Mouse (Mus musculus): ENCODE measurements around the gene Dennd2c.
A peak's percentile ranks its signal among the peaks of the same experiment; 100 is the strongest.
"Not testable (repeated sequence)": the region's sequence is repeated elsewhere in the genome, so short reads cannot be mapped to it uniquely, and the experiment has no call there.

The Dennd2c gene

DNA sequence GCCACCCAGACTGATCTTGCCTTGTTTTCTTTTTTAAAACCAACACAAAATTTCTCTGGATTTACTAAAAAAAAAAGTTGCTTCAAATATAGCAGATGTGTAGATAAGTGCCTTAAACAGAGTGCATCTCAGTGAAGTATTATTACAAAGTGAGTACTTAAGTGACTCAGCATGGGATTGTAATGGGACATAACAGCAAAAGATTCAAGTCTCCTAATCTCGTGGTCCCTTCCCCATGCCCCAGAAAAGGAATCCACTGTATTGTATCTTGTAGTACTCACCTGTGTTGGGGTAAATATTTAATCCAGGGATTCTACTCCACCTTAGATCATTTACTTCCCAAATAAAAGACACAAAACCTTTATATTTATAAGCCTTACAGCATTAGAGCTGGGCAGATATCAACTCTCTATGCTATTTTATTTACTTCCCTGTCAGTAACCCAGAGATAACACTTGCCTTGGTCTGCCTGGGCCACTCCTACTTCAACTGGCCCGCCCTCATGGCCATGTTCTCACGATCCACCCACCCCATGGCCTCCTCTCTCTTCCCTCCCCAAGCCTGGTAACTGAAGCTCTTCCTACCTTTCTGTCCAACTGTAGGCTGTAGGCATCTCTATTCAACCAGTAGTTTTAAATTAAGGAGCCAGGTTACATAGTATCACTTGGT is 57.0 kb downstream of the Dennd2c start:
- DNase-seq (ENCODE audit: low read depth, low spot score) = no peak

DNA sequence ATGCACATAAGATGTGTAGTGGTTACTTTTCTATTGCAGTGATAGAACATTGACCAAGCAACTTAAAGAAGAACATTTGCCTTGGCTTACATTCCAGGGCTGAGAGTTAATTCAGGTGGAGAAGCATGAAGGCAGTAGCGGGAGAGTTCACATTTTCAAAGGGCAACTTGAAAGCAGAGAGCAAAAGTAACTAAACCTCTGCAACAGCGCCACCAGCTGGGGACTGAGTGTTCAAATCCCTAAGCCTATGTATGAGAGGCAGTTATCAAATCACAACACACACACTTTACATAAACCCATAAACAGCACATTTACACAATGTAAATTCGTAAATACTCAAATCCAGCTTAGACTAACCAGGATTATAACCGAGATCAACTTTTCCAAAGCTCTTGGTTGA is 67.4 kb downstream of the Dennd2c start:
- peak; percentile 90 for DNase-seq (ENCODE audit: low read depth, low spot score)

DNA sequence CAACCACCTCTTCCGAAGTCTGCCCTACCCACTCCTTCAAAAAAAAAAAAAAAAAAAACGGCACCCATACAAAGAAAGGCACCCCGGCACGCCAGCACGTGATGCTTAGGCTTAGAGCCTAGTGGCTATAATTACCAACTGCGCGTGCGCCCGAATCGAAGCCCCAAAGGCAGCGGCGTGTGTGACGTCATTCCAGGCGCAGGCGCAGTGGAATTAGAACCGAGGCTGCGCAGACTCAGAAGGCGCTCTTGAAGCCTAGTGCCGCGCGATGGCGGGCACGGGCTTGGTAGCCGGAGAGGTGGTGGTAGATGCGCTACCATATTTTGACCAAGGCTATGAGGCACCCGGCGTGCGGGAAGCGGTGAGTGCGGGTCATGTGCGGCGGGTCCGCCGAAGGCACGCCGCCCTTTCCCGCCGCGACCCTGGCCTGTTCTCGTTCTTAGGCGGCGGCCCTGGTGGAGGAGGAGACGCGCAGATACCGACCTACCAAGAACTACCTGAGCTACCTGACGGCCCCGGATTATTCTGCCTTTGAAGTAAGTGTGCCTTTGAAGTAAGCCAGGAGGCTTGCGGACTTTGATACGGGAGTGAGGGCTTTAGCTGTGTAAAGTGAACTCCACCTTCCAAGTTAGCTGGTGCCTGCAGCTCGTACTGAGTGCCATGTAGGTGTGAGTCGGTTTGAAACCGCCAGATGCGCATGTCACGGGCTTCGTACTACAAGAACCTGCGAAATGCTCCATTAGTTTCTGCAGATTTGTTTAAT is 69.3 kb downstream of the Dennd2c start, which contains the start of gene Bcas2:
TSS of gene Bcas2 (plus strand) at position 151 of the 763 bp plus-strand sequence.
- DNase-seq (ENCODE audit: low read depth, low spot score) = peak; percentile 97

GRCm38 (mm10) chr3:103172615-103173014 is 70.2 kb downstream of the Dennd2c start:
- DNase-seq (ENCODE audit: low read depth, low spot score) = no peak

- no peak for DNase-seq (ENCODE audit: low read depth, low spot score)
Observed at GRCm38 (mm10) chr3:103176740-103177139, 74.3 kb downstream of the Dennd2c start.

DNA sequence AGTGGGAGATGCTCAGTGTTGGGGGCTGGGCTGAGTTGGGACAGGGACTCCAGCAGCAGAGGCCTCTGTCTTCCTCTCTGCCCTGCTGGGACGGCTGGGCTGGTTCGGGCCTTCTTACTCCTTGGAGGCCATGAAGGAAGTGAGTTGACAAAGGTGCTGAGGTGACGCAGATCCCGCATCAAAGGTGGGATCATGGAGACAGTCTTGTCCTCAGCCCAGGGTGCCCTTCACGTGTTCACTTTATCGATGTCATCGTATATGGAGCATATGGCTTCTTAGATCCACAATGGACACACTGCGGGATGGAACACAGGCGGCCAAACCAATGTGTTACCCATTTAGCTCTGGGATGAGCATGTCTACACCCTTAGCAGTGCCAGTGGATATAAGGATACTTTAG is 77.1 kb downstream of the Dennd2c start:
- no peak for DNase-seq (ENCODE audit: low read depth, low spot score)

- DNase-seq (ENCODE audit: low read depth, low spot score) = peak; percentile 57
Observed at GRCm38 (mm10) chr3:103181171-103181570, 78.8 kb downstream of the Dennd2c start.

GRCm38 (mm10) chr3:103182821-103183220 is 80.4 kb downstream of the Dennd2c start:
- DNase-seq (ENCODE audit: low read depth, low spot score) = peak; percentile 56

GRCm38 (mm10) chr3:103184467-103184866 is 82.1 kb downstream of the Dennd2c start:
- DNase-seq (ENCODE audit: low read depth, low spot score) = not testable (repeated sequence)

- DNase-seq (ENCODE audit: low read depth, low spot score) = peak; percentile 83
Observed at GRCm38 (mm10) chr3:103188451-103188850, 86.0 kb downstream of the Dennd2c start.

GRCm38 (mm10) chr3:103188856-103189255 is 86.5 kb downstream of the Dennd2c start:
- DNase-seq (ENCODE audit: low read depth, low spot score) = peak; percentile 92

DNA sequence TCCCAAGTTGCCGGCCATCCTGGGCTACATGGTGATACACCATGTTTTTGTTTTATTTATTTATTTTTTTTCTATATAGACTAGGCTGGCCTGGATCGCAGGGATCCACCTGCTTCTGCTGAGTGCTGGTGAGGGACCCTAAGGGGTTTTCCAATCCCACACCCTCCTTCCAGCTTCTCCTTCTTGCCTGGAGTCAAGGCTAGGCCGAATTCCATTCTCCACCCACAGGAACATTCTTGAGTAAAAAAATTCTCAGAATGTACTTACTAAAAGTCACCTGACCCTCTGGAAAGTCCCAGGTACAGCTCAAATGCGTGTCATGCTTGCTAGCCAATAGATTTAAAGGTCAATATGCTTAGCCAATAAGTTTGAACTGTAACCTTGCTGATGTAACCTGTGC is 89.8 kb downstream of the Dennd2c start:
- peak; percentile 88 for DNase-seq (ENCODE audit: low read depth, low spot score)

- peak; percentile 93 for DNase-seq (ENCODE audit: low read depth, low spot score)
Observed at GRCm38 (mm10) chr3:103193186-103193585, 90.8 kb downstream of the Dennd2c start.

DNA sequence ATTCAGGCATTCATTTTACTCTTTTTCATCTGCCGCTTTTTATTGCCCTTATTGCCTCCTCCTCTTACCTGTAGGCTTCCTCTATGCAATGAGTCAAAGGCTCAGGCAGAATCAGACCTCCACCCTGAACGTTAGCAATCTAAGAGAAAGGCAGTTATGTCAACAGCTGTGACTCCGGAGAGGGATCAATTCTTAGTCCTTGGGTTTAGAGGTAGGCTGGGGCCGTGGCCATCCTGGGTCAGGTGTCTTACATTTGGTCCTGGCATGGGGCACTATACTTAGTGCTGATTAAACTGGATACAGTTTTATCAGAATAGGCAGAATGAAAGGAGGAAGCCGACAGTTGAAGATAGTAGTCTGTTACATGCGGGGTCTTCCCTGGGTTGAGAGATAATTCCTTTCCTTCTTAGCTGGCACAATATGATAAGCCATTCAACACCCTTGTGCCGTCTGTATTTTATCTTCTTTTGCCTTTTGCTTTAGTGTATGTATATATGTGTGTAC is 94.0 kb downstream of the Dennd2c start:
- DNase-seq (ENCODE audit: low read depth, low spot score) = no peak

DNA sequence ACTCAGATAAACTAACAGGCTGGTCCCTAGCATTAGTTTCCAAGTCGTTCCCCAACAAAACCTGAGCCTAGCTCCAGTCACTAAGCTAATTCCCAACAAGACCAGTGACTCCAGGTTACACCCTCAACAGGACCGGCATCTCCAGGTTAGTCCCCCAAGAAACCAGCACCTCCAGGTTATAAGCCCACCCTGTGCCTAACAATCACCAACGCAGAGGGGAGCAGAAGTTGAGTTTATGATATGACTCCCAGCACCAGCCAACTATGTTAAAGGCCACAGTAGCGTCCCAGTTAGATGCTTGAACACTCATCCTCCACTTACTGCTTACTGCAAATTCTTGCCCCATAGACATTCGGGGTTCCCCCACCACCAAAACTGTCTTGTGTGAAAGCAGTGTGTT is 97.0 kb downstream of the Dennd2c start:
- DNase-seq (ENCODE audit: low read depth, low spot score) = no peak

- DNase-seq (ENCODE audit: low read depth, low spot score) = peak; percentile 97
Observed at GRCm38 (mm10) chr3:103201105-103201504, 98.7 kb downstream of the Dennd2c start.

GRCm38 (mm10) chr3:103203554-103203953 is 101.2 kb downstream of the Dennd2c start:
- peak; percentile 78 for DNase-seq (ENCODE audit: low read depth, low spot score)

GRCm38 (mm10) chr3:103204445-103204844 is 102.0 kb downstream of the Dennd2c start:
- peak; percentile 75 for DNase-seq (ENCODE audit: low read depth, low spot score)

GRCm38 (mm10) chr3:103206393-103206792 is 104.0 kb downstream of the Dennd2c start:
- DNase-seq (ENCODE audit: low read depth, low spot score) = no peak

DNA sequence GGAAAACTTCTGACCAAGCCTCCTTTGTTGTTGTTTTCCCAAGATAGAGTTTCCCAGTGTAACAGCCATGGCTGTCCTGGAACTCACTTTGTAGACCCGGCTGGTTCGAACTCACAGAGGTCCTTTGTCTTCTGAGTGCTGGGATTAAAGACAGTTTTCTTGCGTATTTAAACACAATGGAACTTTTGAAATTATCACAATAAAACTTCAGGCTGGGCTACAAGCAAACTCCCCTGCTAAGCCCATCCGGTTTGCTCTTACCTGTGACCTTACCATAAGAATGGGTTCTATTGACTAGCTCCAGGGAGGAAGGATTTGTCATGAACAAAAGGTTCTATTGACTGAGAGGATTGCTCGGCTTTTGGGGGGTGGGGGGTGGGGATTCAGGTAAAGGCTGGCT is 105.3 kb downstream of the Dennd2c start:
- peak; percentile 100 for DNase-seq (ENCODE audit: low read depth, low spot score)

- no peak for DNase-seq (ENCODE audit: low read depth, low spot score)
Observed at GRCm38 (mm10) chr3:103208237-103208636, 105.8 kb downstream of the Dennd2c start.

- DNase-seq (ENCODE audit: low read depth, low spot score) = peak; percentile 94
Observed at GRCm38 (mm10) chr3:103211101-103211500, 108.7 kb downstream of the Dennd2c start.

- no peak for DNase-seq (ENCODE audit: low read depth, low spot score)
Observed at GRCm38 (mm10) chr3:103212142-103212541, 109.7 kb downstream of the Dennd2c start.
